Mouse (Mus musculus) embryo, embryonic 11.5 days (tissue): ENCODE measurements around the gene Sae1.
A peak's percentile ranks its signal among the peaks of the same experiment; 100 is the strongest.

Source experiments
- DNase-seq: peaks from one replicate; pipeline ENCODE4 v3.0.0-alpha.2; 2012; ENCODE audit warnings: low read depth, low spot score

Gene Sae1

DNA sequence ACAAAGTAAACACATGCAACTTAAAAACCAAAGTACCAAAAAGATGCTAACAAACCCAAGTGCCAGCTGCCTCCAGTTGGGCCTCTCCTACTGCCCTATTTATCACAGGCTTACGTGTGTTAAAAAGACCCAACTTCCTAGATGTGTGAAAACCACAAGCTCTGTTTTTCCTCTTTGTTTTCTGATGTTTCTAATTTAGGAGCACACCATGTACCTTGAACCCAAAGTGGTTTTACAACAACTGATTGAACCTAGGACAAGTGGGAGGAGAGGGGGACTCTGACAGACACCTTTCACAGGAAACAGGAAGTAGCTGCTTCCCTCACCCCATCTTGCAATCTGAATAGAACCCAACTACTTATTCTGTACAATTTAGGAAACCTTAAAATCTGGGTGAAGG, 23.3 kb downstream of the Sae1 start:
- no peak for DNase-seq

DNA sequence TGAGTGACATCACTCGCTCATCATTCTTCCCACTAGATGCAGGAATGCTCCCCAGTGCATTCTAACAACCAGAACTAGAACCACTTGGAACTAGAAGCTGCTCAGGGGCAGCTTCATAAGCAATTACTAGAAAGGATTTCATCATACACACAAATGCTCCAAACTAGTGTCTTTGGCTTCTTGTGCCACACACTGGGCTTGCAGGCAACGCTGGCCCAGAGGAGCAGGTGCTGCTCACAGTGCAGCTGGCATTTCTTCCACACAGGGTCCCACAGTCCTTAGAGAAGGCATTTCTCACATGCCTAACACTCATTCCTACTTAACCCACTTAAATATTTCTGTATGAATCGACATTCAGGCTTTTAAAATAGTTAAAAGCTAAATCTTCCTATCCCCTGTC, 30.0 kb downstream of the Sae1 start:
- no peak for DNase-seq

DNA sequence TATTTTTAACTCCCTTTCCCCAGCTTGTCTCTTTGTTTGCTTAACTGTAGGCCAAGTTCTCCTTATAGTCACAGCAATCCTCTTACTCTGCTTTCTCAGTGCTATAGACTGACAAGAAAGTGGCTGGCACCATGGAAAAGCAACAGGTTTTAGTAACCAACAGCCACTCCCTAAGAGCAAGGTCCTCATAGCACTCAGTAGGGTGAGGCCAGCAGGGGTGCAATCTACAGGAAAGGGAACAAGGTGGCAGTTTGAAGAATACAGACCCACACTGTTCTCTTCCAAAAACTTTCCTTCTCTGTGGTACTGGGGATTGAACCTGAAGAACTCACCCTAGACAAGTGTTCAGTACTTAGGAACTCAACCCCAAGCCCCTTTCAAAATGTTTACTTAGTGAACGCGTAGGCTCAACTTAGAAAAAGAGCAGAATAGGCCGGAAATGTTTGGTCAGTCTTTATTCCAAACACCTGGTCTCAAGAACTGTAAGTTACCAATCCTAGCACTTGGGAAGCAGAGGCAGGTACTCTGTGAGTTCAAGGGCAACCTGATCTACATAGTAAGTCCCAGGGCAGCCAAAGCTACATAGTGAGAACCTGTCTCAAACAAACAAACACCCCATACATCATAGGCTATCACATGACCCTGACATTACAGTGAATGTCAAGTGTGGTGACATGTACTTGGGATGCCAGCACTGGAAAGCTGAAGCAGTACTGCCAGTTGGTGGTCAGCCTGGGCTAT, 31.6 kb downstream of the Sae1 start:
- no peak for DNase-seq

DNA sequence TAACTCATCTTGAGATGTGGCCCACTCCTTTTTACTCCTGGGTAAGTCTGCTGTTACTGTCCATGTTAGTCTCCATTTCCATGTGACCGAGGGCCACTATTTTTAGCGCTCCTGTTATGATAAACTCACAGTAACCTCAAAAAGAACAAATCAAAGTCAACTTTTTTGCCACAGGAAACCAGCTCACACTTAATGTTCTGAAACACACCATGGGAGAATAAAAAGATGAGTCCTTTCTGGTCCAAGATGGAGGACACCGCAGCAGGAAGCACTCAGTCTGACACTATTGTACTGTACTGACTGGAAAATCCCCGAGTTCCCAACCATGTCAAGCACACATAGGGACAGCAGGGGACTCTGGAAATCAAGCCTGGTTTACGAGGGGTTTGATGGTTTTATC, 37.6 kb downstream of the Sae1 start:
- no peak for DNase-seq

DNA sequence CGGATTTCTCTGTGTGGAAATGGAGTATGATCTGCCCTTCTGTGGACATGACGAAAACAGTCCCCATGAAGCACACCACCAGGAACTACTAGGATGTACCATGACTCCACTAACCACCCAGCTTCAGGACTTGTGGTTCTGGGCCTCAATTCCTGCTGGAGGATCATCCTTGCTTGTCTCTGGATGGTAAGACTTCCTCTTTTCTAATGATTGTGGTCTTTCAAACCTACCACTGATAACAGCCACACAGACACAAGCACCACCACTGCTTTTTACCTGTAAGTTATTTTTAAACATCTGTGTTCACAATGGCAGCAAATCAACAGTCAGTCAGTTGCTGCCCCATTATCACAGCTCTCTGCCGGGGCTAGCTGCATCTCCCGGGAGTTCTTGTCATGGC, 42.3 kb downstream of the Sae1 start:
- no peak for DNase-seq

DNA sequence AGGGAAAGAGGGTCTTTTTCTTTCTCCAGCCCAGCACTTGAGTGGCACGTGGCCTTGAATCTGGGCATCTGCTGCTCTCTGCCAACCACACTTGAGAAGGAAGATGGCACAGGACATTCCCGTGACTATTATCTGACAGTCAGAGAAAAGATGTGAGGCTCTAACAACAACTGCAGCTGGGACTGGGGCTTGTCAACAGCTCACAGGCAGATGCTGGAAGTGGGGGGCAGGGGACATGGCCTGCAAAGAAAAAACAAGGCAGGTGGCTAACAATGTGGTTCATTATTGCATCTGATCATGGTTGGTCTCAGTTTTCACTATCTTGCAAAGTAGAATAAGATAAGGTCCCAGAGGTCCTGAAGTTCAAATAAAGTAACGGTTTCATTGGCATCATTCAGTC, 43.0 kb downstream of the Sae1 start:
- DNase-seq: no peak

DNA sequence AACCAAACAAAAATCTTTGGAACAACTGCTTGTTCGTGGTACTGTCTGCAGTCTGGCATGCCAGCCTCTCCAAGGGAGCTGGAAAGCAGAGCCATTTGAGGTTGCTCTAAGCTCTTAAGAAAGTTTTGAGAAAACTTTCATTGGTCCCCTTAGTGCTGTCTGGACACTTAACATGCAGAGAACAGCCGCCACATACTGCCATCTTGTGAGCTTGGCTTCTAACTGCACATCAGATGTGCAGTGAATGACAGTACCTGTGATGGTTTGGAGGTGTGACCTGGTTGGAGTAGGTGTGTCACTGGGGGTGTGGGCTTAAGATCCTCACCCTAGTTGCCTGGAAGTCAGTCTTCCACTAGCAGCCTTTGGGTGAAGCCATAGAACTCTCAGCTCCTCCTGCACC, 49.9 kb downstream of the Sae1 start:
- no peak for DNase-seq

DNA sequence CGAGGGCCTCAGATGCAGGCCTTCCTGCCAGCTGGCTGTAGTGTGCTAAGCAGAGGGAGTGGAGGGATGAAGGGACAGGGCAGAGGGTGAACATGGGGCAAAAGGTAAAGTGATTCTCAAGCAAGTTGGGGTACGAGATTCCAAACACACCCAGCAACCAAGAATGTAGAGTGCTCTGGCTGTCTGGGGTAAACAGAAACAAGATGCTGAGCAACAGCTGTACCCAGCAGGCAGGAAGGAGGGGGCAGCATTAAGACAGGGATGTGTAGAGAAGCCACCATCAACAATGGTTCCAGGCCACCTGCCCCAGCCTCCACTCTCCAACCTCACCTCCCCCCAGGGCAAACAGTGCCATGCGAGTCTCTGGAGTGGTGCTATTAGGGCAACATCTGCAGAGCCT, 58.5 kb downstream of the Sae1 start:
- DNase-seq: no peak

DNA sequence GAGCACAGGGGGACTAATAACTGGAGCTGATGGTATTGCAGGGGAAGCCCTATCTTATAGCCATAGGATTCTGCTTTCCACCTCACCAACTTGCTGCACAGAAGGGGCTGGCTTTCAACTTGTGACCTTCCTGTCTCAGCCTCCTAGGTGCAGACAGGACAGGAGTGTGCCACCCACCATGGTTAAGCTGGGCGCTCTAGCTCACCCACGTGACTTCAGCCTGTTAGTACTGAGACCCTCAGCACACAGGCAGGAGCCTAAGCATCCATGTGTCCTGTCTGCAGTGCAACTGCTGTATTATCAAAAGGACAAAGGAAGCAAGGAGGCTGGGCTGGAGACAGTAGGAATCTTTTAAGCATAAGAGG, 61.0 kb downstream of the Sae1 start:
- no peak for DNase-seq

DNA sequence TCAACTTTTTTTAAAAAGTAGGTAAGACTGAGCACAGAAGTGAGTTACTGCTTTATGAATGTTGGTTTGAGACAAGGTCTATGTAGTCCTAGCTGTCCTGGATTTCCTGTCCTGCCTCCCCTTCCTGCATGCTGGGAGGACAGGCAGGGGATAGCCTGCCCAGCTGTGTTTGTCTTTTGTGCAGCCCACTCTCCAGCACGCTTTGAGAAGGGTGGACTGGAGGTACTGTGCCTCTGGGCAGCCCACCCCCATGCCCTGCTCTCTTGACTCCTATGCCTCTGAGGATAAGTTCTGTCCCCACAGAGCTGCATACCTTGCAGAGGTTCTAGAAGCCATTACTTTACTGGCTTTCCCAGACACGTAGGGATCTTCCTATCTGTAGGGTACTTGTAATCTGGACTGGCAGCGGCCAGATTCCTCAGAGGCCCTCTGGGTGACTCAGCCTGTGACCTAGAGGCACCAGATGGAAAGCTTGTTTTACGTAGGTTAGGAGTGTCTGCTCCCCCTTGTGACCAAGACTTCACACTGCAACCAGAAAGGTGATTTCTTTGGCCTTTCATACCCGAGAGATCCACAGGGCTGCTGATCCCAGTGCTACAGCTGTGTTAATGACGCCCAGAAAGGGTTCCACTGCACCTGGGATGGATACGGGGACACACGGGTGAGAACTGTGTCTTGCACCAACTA, 61.5 kb downstream of the Sae1 start:
- peak; percentile 68 for DNase-seq

DNA sequence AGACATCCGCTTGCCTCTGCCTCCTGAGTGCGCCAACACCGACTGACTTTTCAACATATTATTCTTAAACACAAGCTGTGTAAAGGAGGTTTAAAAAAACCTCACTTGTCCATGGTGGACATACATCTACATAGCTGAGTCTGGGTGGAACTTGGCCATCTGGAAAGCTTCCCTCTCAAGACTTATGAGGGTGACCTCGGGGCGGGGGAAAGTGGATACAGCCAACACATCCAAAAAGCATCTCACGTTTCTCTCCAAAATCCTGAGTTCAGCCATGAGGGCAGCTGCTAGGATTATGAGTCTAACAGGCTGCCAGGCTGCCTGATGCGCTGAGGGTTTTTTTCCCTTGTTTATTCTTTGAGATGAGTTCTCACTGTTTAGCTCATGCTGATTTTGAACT, 62.9 kb downstream of the Sae1 start:
- DNase-seq: no peak

DNA sequence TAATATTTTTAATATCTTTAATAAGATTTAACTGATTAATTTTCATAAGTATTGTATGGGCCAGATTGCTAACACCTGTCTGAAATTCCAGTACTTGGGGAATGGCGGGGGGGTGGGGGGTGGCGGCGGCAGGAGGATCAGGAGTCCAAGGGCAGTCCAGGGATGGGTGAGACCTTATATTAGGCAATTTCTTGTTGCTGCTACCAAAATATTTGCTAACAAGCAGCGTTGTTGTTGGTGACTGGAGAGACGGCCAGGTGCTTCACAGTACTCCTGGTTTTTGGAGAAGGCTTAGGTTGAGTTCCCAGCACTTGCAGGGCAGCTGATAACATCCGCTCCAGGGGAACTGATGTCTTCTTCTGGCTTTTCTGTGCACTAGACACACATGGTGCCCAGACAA, 67.1 kb downstream of the Sae1 start:
- no peak for DNase-seq

DNA sequence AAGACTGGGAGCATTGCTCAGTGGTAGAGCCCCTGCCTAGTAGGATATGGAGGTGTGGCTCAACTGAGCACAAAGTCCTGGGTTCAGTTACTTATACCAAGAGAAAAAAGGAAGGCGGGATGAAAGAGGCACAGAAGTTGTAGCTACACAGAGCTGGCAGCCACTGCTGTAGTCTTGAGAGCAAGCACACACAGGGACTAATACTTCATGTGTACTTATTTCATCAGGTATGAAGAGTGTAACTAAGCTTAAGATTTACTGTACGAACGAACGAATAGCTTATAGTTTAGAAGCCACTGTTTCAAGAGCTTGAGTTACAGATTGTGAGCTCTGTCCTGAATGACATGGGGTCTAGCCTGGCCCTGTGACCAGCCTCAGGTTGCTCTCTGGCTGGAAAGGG, 68.4 kb downstream of the Sae1 start:
- DNase-seq: no peak

DNA sequence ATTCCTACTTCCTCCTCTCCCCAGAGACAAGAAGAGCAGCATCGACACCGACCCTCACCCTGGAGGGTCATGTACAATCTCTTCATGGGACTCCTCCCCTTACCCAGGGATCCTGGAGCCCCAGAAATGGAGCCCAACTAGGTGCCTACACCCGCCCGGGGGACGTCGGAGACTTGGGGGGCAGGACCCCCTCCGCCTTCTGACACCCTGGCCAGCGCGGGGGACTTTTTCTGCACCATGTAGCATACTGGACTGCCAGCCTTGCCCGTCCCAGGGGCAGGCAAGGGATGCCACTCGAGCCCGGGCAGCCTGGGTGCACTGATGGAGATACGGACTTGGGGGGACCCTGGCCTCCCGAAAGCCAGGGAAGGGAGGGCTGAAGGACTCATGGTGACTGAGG, 70.5 kb downstream of the Sae1 start:
- DNase-seq: no peak

DNA sequence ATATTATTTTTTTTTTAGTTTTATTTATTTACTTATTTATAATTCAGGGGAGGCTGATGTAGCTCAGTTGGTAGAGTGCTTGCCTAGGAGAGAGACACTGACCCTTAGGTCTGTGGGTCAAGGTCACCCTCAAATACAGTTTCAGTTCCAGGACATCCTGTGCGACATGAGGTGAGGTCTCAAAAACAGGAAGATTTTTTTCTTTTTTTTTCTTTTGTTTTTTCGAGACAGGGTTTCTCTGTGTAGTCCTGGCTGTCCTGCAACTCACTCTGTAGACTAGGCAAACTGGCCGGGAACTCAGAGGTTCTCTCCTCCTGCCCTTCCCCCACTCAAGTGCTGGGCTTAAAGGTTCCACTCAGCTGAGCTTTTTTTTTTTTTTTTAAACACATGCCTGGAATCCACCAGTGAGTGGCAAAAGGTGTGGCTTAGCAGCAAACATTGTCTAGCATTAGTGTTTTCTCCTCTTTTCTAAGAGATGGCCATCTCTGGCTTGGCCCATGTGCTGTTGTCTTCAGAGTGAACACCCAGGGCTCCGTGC, 72.3 kb downstream of the Sae1 start:
- DNase-seq: no peak

DNA sequence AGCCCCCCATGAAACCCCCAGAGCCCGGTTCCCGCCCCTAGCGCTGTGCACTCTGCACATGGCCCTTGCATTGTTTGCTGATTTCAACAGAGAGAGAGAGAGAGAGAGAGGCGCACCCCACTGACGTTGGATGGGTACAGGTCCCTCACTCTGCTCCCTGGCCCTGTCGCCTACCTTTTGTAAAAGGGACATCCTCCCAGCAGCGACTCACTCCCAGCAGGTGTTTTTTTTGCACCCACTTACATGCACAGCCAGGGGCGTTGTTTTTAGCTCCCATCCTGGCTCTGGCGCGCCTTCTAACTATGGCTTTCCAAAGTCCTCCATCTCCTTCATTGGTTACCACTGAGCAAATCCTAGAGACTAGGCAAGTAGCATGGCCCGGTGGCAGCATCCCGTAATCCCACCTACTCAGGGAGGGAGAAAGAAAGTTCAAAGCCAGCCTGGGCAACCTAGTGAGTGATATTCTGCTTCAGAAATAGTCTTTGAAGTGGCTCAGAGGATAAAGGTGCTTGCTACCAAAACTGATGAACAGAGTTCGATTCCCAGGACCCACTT, 73.3 kb downstream of the Sae1 start:
- DNase-seq: no peak

DNA sequence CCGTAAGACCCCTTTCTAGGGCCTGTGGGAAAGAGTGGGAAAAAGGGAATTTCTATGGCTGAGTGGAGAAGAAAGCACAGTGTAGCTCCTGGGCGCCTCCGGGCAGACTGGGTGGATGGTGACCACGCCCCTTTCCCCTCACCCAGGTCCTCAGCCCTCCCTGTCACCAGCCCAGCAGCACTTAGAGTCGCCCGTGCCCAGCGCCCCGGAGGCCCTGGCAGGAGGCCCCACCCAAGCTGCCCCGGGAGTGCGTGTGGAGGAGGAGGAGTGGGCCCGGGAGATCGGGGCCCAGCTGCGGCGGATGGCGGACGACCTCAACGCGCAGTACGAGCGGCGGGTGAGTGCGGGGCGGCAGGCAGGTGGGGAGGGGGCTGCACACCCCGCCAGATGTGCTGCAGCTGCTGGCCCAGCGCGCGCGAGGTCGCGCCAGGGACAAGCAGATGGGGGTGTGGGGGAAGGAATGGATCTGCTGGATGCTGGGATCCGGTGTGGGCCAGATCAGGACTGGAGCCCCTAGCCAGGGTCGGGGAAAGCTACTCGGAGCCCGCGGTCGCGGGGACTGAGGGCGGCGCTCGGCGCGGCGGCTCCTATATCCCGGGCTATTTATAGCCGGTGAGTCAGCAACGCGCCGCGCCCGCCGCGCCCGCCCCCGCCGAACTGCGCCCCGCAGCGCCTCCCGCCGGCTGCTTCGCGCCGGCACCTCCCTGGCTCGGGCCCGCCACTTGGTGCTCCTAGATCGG, 74.0 kb downstream of the Sae1 start:
- DNase-seq: no peak

DNA sequence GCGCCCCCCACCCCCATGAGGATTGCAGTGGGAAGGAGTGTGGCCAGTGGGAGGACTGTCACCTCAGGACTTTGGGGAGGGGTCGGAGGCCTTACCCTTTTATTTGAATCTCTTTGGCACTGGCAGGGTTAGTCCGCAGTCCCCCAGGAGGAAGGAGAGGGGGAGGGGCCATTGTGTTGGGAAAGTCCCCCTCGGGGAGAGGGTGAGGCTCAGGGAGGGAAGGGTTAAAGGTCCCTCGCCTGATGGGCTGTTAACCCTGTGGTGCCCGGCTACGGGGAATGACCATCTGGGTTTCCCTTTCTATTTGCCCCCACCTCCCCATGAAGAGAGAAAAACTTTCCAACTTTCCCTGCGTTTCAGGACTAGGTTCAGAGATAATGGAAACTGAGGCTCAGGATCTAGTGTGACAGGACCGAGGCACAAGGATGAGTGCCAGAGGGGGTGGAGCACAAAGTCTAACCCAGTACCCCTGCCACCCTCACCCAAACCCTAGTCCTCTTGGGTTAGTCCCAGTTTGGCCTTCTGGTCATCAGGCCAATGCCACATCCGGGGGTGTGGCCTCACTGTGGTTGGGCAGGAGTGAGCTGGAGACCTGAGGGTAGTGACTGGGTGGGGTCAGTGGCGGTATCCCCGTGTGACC, 74.8 kb downstream of the Sae1 start:
- DNase-seq: no peak

DNA sequence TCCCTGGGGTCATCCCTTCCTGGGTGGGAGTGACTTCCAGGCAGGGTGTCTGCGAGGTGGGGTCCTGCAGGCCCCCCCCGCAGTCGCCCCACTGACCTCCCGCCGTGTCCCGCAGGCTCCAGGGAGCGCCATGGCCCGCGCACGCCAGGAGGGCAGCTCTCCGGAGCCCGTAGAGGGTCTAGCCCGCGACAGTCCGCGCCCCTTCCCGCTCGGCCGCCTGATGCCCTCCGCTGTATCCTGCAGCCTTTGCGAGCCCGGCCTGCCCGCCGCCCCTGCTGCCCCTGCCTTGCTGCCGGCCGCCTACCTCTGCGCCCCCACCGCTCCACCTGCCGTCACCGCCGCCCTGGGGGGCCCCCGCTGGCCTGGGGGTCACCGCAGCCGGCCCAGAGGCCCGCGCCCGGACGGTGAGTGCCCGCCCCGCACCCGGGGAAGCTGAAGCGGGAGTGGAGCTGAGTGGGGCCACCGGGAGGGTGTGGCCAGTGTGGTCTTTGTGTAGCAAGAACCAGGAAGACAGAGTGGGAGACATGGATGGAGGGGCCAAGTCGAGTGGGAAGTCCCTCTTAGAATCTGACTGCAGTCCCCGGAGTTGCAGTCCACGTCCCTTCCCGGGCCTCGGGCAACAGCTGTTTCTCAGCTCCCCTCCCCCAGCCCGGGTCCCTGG, 75.5 kb downstream of the Sae1 start:
- DNase-seq: no peak

DNA sequence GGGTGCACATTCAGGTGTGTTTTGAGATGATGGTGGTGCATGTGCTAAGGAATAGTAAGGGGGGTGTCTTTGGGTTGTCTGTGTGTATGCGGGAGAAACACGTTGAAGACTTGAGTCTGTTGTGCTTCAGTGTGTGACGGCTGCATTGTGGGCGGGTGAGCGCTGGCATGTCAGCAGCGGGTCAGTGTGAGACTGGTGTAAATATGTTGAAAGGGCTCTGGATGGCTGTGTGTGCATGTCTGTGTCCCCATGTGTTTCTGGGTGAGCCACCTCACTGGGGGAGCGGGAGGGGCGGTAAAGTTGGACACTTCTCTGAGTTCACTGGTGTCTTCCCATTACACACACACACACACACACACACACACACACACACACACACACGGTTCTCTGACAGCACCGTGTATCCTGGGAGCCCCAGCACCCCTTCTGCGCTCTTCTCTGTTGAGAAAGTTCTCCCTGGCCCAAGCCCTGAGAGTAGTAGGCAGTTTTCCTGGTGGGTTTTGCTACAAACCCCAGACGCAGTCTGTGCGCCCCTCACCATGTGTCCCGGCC, 76.1 kb downstream of the Sae1 start:
- DNase-seq: no peak
